Mouse (Mus musculus): ENCODE results near the gene Ick.
A peak's percentile ranks its signal among the peaks of the same experiment; 100 is the strongest.
"Not testable (repeated sequence)": the region's sequence is repeated elsewhere in the genome, so short reads cannot be mapped to it uniquely, and the experiment has no call there.

The Ick gene

GRCm38 (mm10) chr9:78108796-78109239 is at the start of gene Ick, which contains the start of gene Fbxo9:
TSS of gene Ick (plus strand) at chr9:78109192.
TSS of gene Fbxo9 (minus strand) at chr9:78109065.
- DNase-seq (ENCODE audit: low spot score) = peak; percentile 89

- no peak for DNase-seq (ENCODE audit: low spot score)
Observed at GRCm38 (mm10) chr9:78059525-78060120, 49.4 kb upstream of the Ick start.

- no peak for DNase-seq (ENCODE audit: low spot score)
Observed at GRCm38 (mm10) chr9:78062392-78062791, 46.6 kb upstream of the Ick start.

- no peak for DNase-seq (ENCODE audit: low spot score)
Observed at GRCm38 (mm10) chr9:78064121-78064520, 44.9 kb upstream of the Ick start.

- DNase-seq (ENCODE audit: low spot score) = no peak
Observed at GRCm38 (mm10) chr9:78070496-78070895, 38.5 kb upstream of the Ick start.

- DNase-seq (ENCODE audit: low spot score) = no peak
Observed at GRCm38 (mm10) chr9:78071626-78072025, 37.4 kb upstream of the Ick start.

GRCm38 (mm10) chr9:78073291-78073690 is 35.7 kb upstream of the Ick start:
- not testable (repeated sequence) for DNase-seq (ENCODE audit: low spot score)

GRCm38 (mm10) chr9:78073713-78074340 is 35.2 kb upstream of the Ick start:
- DNase-seq (ENCODE audit: low spot score) = no peak

- no peak for DNase-seq (ENCODE audit: low spot score)
Observed at GRCm38 (mm10) chr9:78075256-78075655, 33.7 kb upstream of the Ick start.

- no peak for DNase-seq (ENCODE audit: low spot score)
Observed at GRCm38 (mm10) chr9:78078240-78078639, 30.8 kb upstream of the Ick start.

- DNase-seq (ENCODE audit: low spot score) = no peak
Observed at GRCm38 (mm10) chr9:78081835-78082234, 27.2 kb upstream of the Ick start.

- DNase-seq (ENCODE audit: low spot score) = no peak
Observed at GRCm38 (mm10) chr9:78084341-78084740, 24.7 kb upstream of the Ick start.

- no peak for DNase-seq (ENCODE audit: low spot score)
Observed at GRCm38 (mm10) chr9:78085722-78086287, 23.2 kb upstream of the Ick start.

GRCm38 (mm10) chr9:78087751-78088150 is 21.2 kb upstream of the Ick start:
- DNase-seq (ENCODE audit: low spot score) = no peak

GRCm38 (mm10) chr9:78088521-78088920 is 20.5 kb upstream of the Ick start:
- DNase-seq (ENCODE audit: low spot score) = no peak

- DNase-seq (ENCODE audit: low spot score) = no peak
Observed at GRCm38 (mm10) chr9:78088971-78089370, 20.0 kb upstream of the Ick start.

- no peak for DNase-seq (ENCODE audit: low spot score)
Observed at GRCm38 (mm10) chr9:78089906-78090305, 19.1 kb upstream of the Ick start.

- DNase-seq (ENCODE audit: low spot score) = no peak
Observed at GRCm38 (mm10) chr9:78090596-78090995, 18.4 kb upstream of the Ick start.

- no peak for DNase-seq (ENCODE audit: low spot score)
Observed at GRCm38 (mm10) chr9:78095686-78096085, 13.3 kb upstream of the Ick start.

- no peak for DNase-seq (ENCODE audit: low spot score)
Observed at GRCm38 (mm10) chr9:78096376-78096775, 12.6 kb upstream of the Ick start.

GRCm38 (mm10) chr9:78100956-78101355 is 8.0 kb upstream of the Ick start:
- no peak for DNase-seq (ENCODE audit: low spot score)

GRCm38 (mm10) chr9:78101431-78101830 is 7.6 kb upstream of the Ick start:
- no peak for DNase-seq (ENCODE audit: low spot score)

GRCm38 (mm10) chr9:78103965-78104560 is 4.9 kb upstream of the Ick start:
- DNase-seq (ENCODE audit: low spot score) = no peak
